Mouse (Mus musculus) lung, adult 2 months (tissue): ENCODE measurements at regions not wholly inside any gene's neighbourhood (a gene's known extent, or its start where the extent isn't known, plus 50 kb on each side); places are given as distances from the start of the nearest gene placed in this dataset.

ENCODE experiments used
- CTCF ChIP-seq: fragments of 200-500 bp; IDR thresholded peaks from 2 replicates; pipeline ENCODE4 v1.5.1; 2011; ENCODE audit warnings: mild to moderate bottlenecking, low read length, control low read depth; ENCODE audit not compliant: insufficient read depth
- POLR2A ChIP-seq: fragments of 200-500 bp; IDR thresholded peaks from 2 replicates; pipeline ENCODE4 v1.6.1; 2011; ENCODE audit warnings: low read depth, mild to moderate bottlenecking, control low read depth, low read length, borderline replicate concordance; ENCODE audit errors: extremely low read depth

- no peak for TF ChIP-seq POLR2A
- TF ChIP-seq CTCF = no peak
Measured at GRCm38 (mm10) chr6:35605100-35605499, 65.4 kb upstream of the Mtpn start.
